Comparison of ENCODE assay signal across 21 mouse cellular contexts in the genomic region with DNA sequence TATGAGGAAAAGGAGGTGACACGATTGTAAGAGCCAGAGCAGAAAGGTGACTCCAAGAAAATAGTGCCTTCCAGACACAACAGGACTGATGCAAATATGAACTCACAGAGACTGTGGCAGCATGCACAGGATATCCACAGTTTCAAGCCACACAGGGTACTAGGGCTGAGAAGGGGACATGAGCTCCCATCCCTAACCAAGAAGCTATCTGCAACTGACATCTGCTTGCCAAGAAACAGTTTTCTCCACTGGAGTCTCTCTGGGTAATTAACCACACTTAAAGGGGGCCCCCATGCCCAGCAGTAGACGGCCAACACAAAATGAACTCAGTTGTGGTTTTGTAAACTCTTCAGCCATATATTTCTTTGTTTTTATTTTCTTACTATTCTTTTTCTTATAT.
DNase-seq lines count a peak whose midpoint lies in the region; ATAC-seq lines count a peak whose summit lies in the region.
"Had no signal": no experiment of that assay in that cellular context is flagged by ENCODE, and none has a peak within 500 bp of the region (broad histone marks: within the 10 kb centered on the region; RNA-seq: fewer than 3 reads in every experiment).

No protein-coding gene starts in this region.

- no peak overlapping the region for H3K4me2 ChIP-seq in liver, embryonic 11.5 days
- no peak overlapping the region for H3K4me2 ChIP-seq in liver, embryonic 16.5 days (ENCODE audit: low read depth, low read length)
- H3K4me2 ChIP-seq in forebrain, embryonic 16.5 days (ENCODE audit: low read length): no peak overlapping the region
- H3K4me2 ChIP-seq: forebrain, embryonic 13.5 days; heart, embryonic 11.5 days; hindbrain, embryonic 13.5 days had no signal

- H3K9ac ChIP-seq in liver, embryonic 11.5 days (ENCODE audit: low read depth, low read length): no peak overlapping the region
- no peak overlapping the region for H3K9ac ChIP-seq in liver, embryonic 16.5 days (ENCODE audit: low read depth, low read length)
- H3K9ac ChIP-seq in forebrain, embryonic 16.5 days (replicated peaks; ENCODE audit: low read depth, low read length): no peak overlapping the region
- H3K9ac ChIP-seq: forebrain, embryonic 13.5 days; forebrain, postnatal 0 days; hindbrain, embryonic 13.5 days had no signal

- no peaks in the 10 kb centered on the region for H3K9me3 ChIP-seq in liver, embryonic 11.5 days (ENCODE audit: control insufficient read depth, low read length)
- no peaks in the 10 kb centered on the region for H3K9me3 ChIP-seq in liver, embryonic 16.5 days (replicated peaks; ENCODE audit: control insufficient read depth, low read length)
- H3K9me3 ChIP-seq in forebrain, embryonic 16.5 days (ENCODE audit: control insufficient read depth, low read length): no peaks in the 10 kb centered on the region
- H3K9me3 ChIP-seq: forebrain, embryonic 10.5 days; forebrain, embryonic 13.5 days; hindbrain, embryonic 10.5 days; hindbrain, embryonic 13.5 days had no signal

- no peak for DNase-seq in liver, embryonic 11.5 days (ENCODE audit: low spot score)
- DNase-seq in liver: no peak
- no peak for DNase-seq in embryo, embryonic 10.5 days (ENCODE audit: low spot score)
- DNase-seq: adrenal gland, adult 8-10 months; adrenal gland, postnatal 25 days; cerebellum, adult 18-20 months; cerebellum, adult 9-10 months; cerebellum, postnatal 25 days; forebrain, postnatal 0 days; gastrocnemius, adult 2 months; gastrocnemius, postnatal 14 days had no signal

- no peaks in the 10 kb centered on the region for H3K4me1 ChIP-seq in liver, embryonic 11.5 days (replicated peaks; ENCODE audit: control insufficient read depth, insufficient read depth, low read length)
- H3K4me1 ChIP-seq in liver, embryonic 16.5 days (ENCODE audit: control insufficient read depth, low read depth, low read length): no peaks in the 10 kb centered on the region
- no peaks in the 10 kb centered on the region for H3K4me1 ChIP-seq in forebrain, embryonic 16.5 days (replicated peaks; ENCODE audit: control insufficient read depth, insufficient read depth, low read length)
- H3K4me1 ChIP-seq: forebrain, embryonic 10.5 days; forebrain, embryonic 13.5 days; hindbrain, embryonic 10.5 days; hindbrain, embryonic 13.5 days had no signal

- no peaks in the 10 kb centered on the region for H3K27me3 ChIP-seq in liver, embryonic 11.5 days (replicated peaks; ENCODE audit: control insufficient read depth, insufficient read depth, low read length)
- H3K27me3 ChIP-seq in liver, embryonic 16.5 days (ENCODE audit: control insufficient read depth, insufficient read depth, low read depth, low read length): no peaks in the 10 kb centered on the region
- no peaks in the 10 kb centered on the region for H3K27me3 ChIP-seq in forebrain, embryonic 16.5 days (replicated peaks; ENCODE audit: control insufficient read depth, insufficient read depth, low read length)
- H3K27me3 ChIP-seq: forebrain, embryonic 13.5 days; hindbrain, embryonic 13.5 days had no signal

- ATAC-seq in liver, embryonic 11.5 days (replicated peaks; ENCODE audit: low FRiP score): peak; percentile 65
- ATAC-seq in liver, embryonic 16.5 days (ENCODE audit: low read depth): peak; percentile 56
- peak; percentile 74 for ATAC-seq in megakaryocyte-erythroid progenitor cell, adult 5-6 weeks (replicated peaks; ENCODE audit: low FRiP score, low TSS enrichment, poor library complexity, severe bottlenecking)
- no peak for ATAC-seq in forebrain, embryonic 16.5 days
- ATAC-seq: activated CD4-positive, CD25-positive, alpha-beta regulatory T cell, adult 4 months; forebrain, embryonic 13.5 days; forebrain, postnatal 0 days; hindbrain, embryonic 16.5 days had no signal

- H3K4me3 ChIP-seq in liver, embryonic 11.5 days (ENCODE audit: low read depth, low read length): no peak overlapping the region
- H3K4me3 ChIP-seq in liver, embryonic 16.5 days (ENCODE audit: low read depth, low read length): no peak overlapping the region
- H3K4me3 ChIP-seq in forebrain, embryonic 16.5 days (replicated peaks; ENCODE audit: low read length): no peak overlapping the region
- H3K4me3 ChIP-seq: forebrain, embryonic 10.5 days; forebrain, embryonic 13.5 days; gastrocnemius, adult 2 months; hindbrain, embryonic 10.5 days; hindbrain, embryonic 13.5 days had no signal

- WGBS in liver, embryonic 11.5 days: 56% methylated on average over 2 of the region's 2 CpGs
- WGBS in liver, embryonic 16.5 days (ENCODE audit: insufficient replicate concordance): 34% methylated on average over 2 of the region's 2 CpGs
- 62% methylated on average over 2 of the region's 2 CpGs for WGBS in forebrain, embryonic 16.5 days

- H3K36me3 ChIP-seq in liver, embryonic 11.5 days (ENCODE audit: control insufficient read depth, insufficient read depth, low read length): no peaks in the 10 kb centered on the region
- no peaks in the 10 kb centered on the region for H3K36me3 ChIP-seq in liver, embryonic 16.5 days (ENCODE audit: control insufficient read depth, insufficient read depth)
- H3K36me3 ChIP-seq in forebrain, embryonic 16.5 days (ENCODE audit: control insufficient read depth, insufficient read depth): no peaks in the 10 kb centered on the region
- H3K36me3 ChIP-seq: forebrain, embryonic 10.5 days; hindbrain, embryonic 10.5 days; hindbrain, embryonic 13.5 days had no signal

- H3K27ac ChIP-seq in liver, embryonic 11.5 days (ENCODE audit: low read depth, low read length): no peak overlapping the region
- no peak overlapping the region for H3K27ac ChIP-seq in liver, embryonic 16.5 days (ENCODE audit: low read length)
- no peak overlapping the region for H3K27ac ChIP-seq in forebrain, embryonic 16.5 days (ENCODE audit: low read length)
- H3K27ac ChIP-seq: forebrain, embryonic 10.5 days; forebrain, embryonic 13.5 days; gastrocnemius, adult 2 months; hindbrain, embryonic 10.5 days; hindbrain, embryonic 13.5 days had no signal
